Mouse (Mus musculus) ES-E14 (cell line): Measurements from ENCODE around the gene Olfr1389. TPM values are rescaled to one million over a fixed set of nuclear protein-coding genes. Genes with fewer than 3 reads are reported as not detected.
"Not testable (repeated sequence)": the region's sequence is repeated elsewhere in the genome, so short reads cannot be mapped to it uniquely, and the experiment has no call there.

Experiments
- DNase-seq: peaks from one replicate; pipeline ENCODE4 v3.0.0-alpha.2; 2013; ENCODE audit warnings: low read depth, low spot score
- H3K27ac ChIP-seq: 2 replicates; pipeline ENCODE4 v1.5.1; 2012; ENCODE audit warnings: low read depth, mild to moderate bottlenecking, low read length, moderate library complexity, mixed read lengths; ENCODE audit not compliant: poor library complexity, insufficient read depth, severe bottlenecking
- H3K36me3 ChIP-seq: 2 replicates; pipeline ENCODE4 v1.6.1; 2012; ENCODE audit warnings: mild to moderate bottlenecking, low read length, moderate library complexity, mixed read lengths; ENCODE audit not compliant: control insufficient read depth, poor library complexity, insufficient read depth, severe bottlenecking
- H3K4me1 ChIP-seq, 2 experiments: fragments of 150-350 bp in 1 of 2; sonication (generic) in 1 of 2; 2 replicates each; pipeline ENCODE4 v1.6.1; 2012; ENCODE audit warnings: low read length in 2 of 2, mild to moderate bottlenecking in 1 of 2, mixed read lengths in 1 of 2; ENCODE audit not compliant: control insufficient read depth in 2 of 2, insufficient read depth in 2 of 2, poor library complexity in 1 of 2
- H3K4me3 ChIP-seq, 2 experiments: fragments of 150-350 bp in 1 of 2; sonication (generic) in 1 of 2; 2 replicates each; pipeline ENCODE4 v1.5.1; 2012; ENCODE audit warnings: low read length in 2 of 2, low read depth in 1 of 2, mild to moderate bottlenecking in 1 of 2, mixed read lengths in 1 of 2; ENCODE audit not compliant: insufficient read depth in 1 of 2, poor library complexity in 1 of 2, severe bottlenecking in 1 of 2
- H3K9ac ChIP-seq: 2 replicates; pipeline ENCODE4 v1.6.1; 2012; ENCODE audit warnings: low read depth, mild to moderate bottlenecking, low read length, mixed read lengths; ENCODE audit not compliant: poor library complexity, insufficient read depth, severe bottlenecking
- H3K9me3 ChIP-seq: fragments of 150-350 bp; sonication (generic); 2 replicates; pipeline ENCODE4 v1.6.1; 2012; ENCODE audit warnings: low read depth, mild to moderate bottlenecking, low read length; ENCODE audit not compliant: control insufficient read depth, insufficient read depth
- CHD2 ChIP-seq: IDR thresholded peaks from 2 replicates; pipeline ENCODE4 v1.6.1; 2014; ENCODE audit warnings: mild to moderate bottlenecking, low read depth, low read length, inconsistent platforms
- HCFC1 ChIP-seq: IDR thresholded peaks from 2 replicates; pipeline ENCODE4 v1.6.1; 2012; ENCODE audit warnings: low read length, inconsistent platforms, borderline replicate concordance; ENCODE audit not compliant: insufficient read depth
- MAFK ChIP-seq: IDR thresholded peaks from 2 replicates; pipeline ENCODE4 v1.6.1; 2014; ENCODE audit warnings: mild to moderate bottlenecking, low read depth, low read length, inconsistent platforms; ENCODE audit not compliant: insufficient read depth
- ZC3H11A ChIP-seq: IDR thresholded peaks from 2 replicates; pipeline ENCODE4 v1.6.1; 2012; ENCODE audit warnings: low read depth, mild to moderate bottlenecking, inconsistent platforms, low read length, borderline replicate concordance
- ZNF384 ChIP-seq: IDR thresholded peaks from 2 replicates; pipeline ENCODE4 v1.6.1; 2012; ENCODE audit warnings: low read depth, low read length, inconsistent platforms
- in situ Hi-C, 2 experiments: fragments of 600-800 bp; cut with MboI; formaldehyde crosslinking; loops; one replicate each; pipeline ENCODE4 v1.15.1; 2025; ENCODE audit warnings: low sequenced_read_pairs in 2 of 2, inconsistent platforms in 1 of 2; ENCODE audit not compliant: unreplicated experiment in 2 of 2
- total RNA-seq: library from RNA; depleted of rRNA; stranded (reverse); fragments of 300-350 nt; gene quantifications from 2 replicates; pipeline ENCODE4 v1.2.3, GENCODE M21; 2012; rRNA removed

Olfr1389 gene
- total RNA-seq = not detected in 2 replicates

DNA sequence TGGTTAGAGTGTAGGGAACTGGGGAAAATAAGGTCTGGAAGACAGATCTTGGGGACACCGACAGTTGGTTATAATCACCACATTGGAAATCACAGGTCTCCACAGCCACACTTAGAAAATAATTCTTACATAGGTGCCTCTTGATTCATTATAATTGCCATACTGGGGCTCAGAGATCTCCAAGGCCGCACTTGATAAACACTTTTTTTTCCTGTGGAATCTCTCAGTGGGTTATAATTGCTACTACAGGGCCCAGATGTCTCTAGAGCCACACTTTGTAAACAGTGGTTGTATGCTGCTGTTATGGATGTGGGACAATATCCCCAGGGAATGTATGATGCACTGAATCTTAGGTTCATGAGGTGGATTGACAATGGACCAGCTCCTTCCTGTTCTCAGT is at the start of gene Olfr1389:
Gene Olfr1389 (plus strand): TSS at position 301 of the 400 bp plus-strand sequence.
- no peak within 1 kb of the TSS for H3K4me3 ChIP-seq
- H3K9me3 ChIP-seq = no peaks in the 10 kb centered on the region
- DNase-seq = no peak
- H3K27ac ChIP-seq = no peak within 1 kb of the TSS
- H3K9ac ChIP-seq = no peak within 1 kb of the TSS
- TF ChIP-seq ZC3H11A (no peak), ZNF384 (no peak), CHD2 (no peak), HCFC1 (no peak), MAFK (no peak)
- in situ Hi-C loops = no loop called here
- H3K4me1 ChIP-seq = no peaks in the 10 kb centered on the region
- H3K36me3 ChIP-seq = no peaks in the 10 kb centered on the region

DNA sequence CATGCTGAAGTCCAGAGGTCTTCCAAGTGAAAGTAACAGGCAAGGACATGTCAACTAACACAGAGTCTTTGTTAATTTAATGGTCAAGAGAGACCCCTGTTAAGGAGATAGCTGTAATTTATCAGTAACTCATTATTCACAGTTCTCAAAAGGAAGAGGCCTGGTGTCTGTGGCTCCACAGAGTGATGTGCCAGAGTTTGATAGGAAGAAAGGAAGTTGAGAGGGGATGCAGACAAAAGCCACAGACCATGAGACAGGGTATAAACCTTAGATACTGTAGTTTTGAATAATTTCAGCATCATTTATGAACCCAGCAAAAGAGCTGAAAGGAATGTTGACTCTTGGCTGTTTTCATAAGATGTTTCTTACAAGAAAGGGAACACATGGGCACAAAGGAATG is 39.7 kb upstream of the Olfr1389 start:
- no peak overlapping the region for H3K27ac ChIP-seq
- in situ Hi-C loops = no loop called here
- TF ChIP-seq ZNF384 (no peak), ZC3H11A (no peak), MAFK (no peak), CHD2 (no peak), HCFC1 (no peak)
- no peak for DNase-seq
- H3K4me3 ChIP-seq = no peak overlapping the region
- H3K9ac ChIP-seq = no peak overlapping the region
- no peaks in the 10 kb centered on the region for H3K4me1 ChIP-seq
- H3K9me3 ChIP-seq = no peaks in the 10 kb centered on the region
- no peaks in the 10 kb centered on the region for H3K36me3 ChIP-seq

- H3K9ac ChIP-seq, H3K27ac ChIP-seq, in situ Hi-C loops, DNase-seq, H3K36me3 ChIP-seq, H3K4me1 ChIP-seq, H3K9me3 ChIP-seq, H3K4me3 ChIP-seq: not testable (repeated sequence)
Observed at GRCm38 (mm10) chr11:49386118-49386517, 36.7 kb upstream of the Olfr1389 start.

- DNase-seq, H3K9ac ChIP-seq, H3K4me3 ChIP-seq, H3K27ac ChIP-seq, H3K36me3 ChIP-seq, H3K9me3 ChIP-seq, in situ Hi-C loops, H3K4me1 ChIP-seq: not testable (repeated sequence)
- TF ChIP-seq MAFK = 0 out of 2 replicates have a peak, but pooled peaks have one; percentile 35
Observed at GRCm38 (mm10) chr11:49392707-49393106, 30.2 kb upstream of the Olfr1389 start.

GRCm38 (mm10) chr11:49406784-49407183 is 16.1 kb upstream of the Olfr1389 start:
- TF ChIP-seq CHD2 = no peak
- peak; percentile 71; the same call in 1 of the 2 replicates for TF ChIP-seq MAFK
- no peak overlapping the region for H3K27ac ChIP-seq
- no peak for DNase-seq
- H3K9ac ChIP-seq = no peak overlapping the region
- no peak overlapping the region for H3K4me3 ChIP-seq
- no peaks in the 10 kb centered on the region for H3K4me1 ChIP-seq
- no peaks in the 10 kb centered on the region for H3K9me3 ChIP-seq
- in situ Hi-C loops = no loop called here
- no peaks in the 10 kb centered on the region for H3K36me3 ChIP-seq
